Mouse (Mus musculus) G1E (cell line): ENCODE measurements around the gene Bcl11b.

Source experiments
- CTCF ChIP-seq: IDR thresholded peaks from 2 replicates; pipeline ENCODE4 v1.5.1; 2012; ENCODE audit warnings: low read depth, low read length, inconsistent platforms, mixed read lengths
- GATA1 ChIP-seq: IDR thresholded peaks from 2 replicates; pipeline ENCODE4 v1.6.1; 2012; ENCODE audit warnings: borderline replicate concordance, low read length, inconsistent platforms, mixed read lengths
- TAL1 ChIP-seq: conservative IDR thresholded peaks from 2 replicates; pipeline ENCODE4 v1.6.1; 2012; ENCODE audit warnings: low read depth, low read length, inconsistent platforms, mixed read lengths

DNA sequence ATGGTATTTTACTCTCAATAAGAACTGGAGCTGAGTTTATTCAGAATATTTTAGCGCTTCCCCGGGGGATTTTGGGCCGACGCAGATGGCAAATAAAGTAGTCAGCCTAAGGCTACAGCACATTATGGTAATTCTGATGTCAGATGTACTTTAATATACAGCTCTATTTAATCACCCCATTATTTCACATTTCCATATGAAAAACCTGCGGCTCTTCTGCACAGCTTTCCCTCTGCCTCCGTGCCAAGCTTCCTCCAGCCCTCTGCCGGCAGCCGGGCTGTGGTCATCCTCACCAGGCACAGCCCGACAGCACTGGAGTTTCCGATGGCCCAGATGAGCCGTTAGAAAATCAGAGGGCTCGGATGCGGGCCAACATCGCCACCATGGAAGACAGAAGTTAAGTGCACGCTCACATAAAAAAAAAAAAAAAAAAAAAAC is 74.9 kb downstream of the Bcl11b start:
- no peak for TF ChIP-seq CTCF
- no peak for TF ChIP-seq TAL1
- TF ChIP-seq GATA1, result no peak
